Mouse (Mus musculus): Measurements from ENCODE around the gene Etfbkmt. TPM values are rescaled to one million over a fixed set of nuclear protein-coding genes. Genes with fewer than 3 reads are reported as not detected.
"Not testable (repeated sequence)": the region's sequence is repeated elsewhere in the genome, so short reads cannot be mapped to it uniquely, and the experiment has no call there.

The Etfbkmt gene
- polyA plus RNA-seq, 1 experiment from 2014 or later = 7.6 TPM

- Histone ChIP-seq H3K9me3 (replicated peaks) (no peaks in the 10 kb centered on the region), H3K4me3 (replicated peaks) (peak overlapping the region; percentile 86; the same call in 1 of the 2 replicates), H3K36me3 (no peaks in the 10 kb centered on the region), H3K4me2 (peak overlapping the region; percentile 68), H3K27ac (replicated peaks) (peak overlapping the region; percentile 95; the same call in 1 of the 2 replicates), H3K27me3 (replicated peaks) (no peaks in the 10 kb centered on the region), H3K4me1 (peaks cover 28% of the 10 kb centered on the region), H3K9ac (replicated peaks) (no peak overlapping the region)
- no peak for ATAC-seq (ENCODE audit: low FRiP score)
- WGBS = 95% methylated on average over 16 of the region's 16 CpGs
Observed at GRCm38 (mm10) chr6:149189340-149189922, 49.8 kb downstream of the Etfbkmt start.

- not testable (repeated sequence) for H3K4me2 ChIP-seq; ATAC-seq (ENCODE audit: low FRiP score); H3K36me3 ChIP-seq; H3K27me3 ChIP-seq (replicated peaks); H3K4me3 ChIP-seq (replicated peaks); H3K9ac ChIP-seq (replicated peaks); H3K27ac ChIP-seq (replicated peaks); H3K9me3 ChIP-seq (replicated peaks)
- peaks cover 13% of the 10 kb centered on the region for H3K4me1 ChIP-seq
- WGBS = 88% methylated on average over 5 of the region's 5 CpGs
Observed at GRCm38 (mm10) chr6:149191951-149192350, 52.3 kb downstream of the Etfbkmt start.

GRCm38 (mm10) chr6:149193276-149193905 is 53.7 kb downstream of the Etfbkmt start:
- Histone ChIP-seq H3K27me3 (replicated peaks) (no peaks in the 10 kb centered on the region), H3K9ac (replicated peaks) (no peak overlapping the region), H3K9me3 (replicated peaks) (no peaks in the 10 kb centered on the region), H3K4me1 (peaks cover 6% of the 10 kb centered on the region), H3K4me2 (no peak overlapping the region), H3K27ac (replicated peaks) (no peak overlapping the region), H3K36me3 (no peaks in the 10 kb centered on the region), H3K4me3 (replicated peaks) (no peak overlapping the region)
- no peak for ATAC-seq (ENCODE audit: low FRiP score)
- 83% methylated on average over 5 of the region's 5 CpGs for WGBS

GRCm38 (mm10) chr6:149197116-149197515 is 57.5 kb downstream of the Etfbkmt start:
- H3K9ac ChIP-seq (replicated peaks) = no peak overlapping the region
- no peaks in the 10 kb centered on the region for H3K27me3 ChIP-seq (replicated peaks)
- H3K4me1 ChIP-seq = no peaks in the 10 kb centered on the region
- no peak overlapping the region for H3K4me3 ChIP-seq (replicated peaks)
- no peaks in the 10 kb centered on the region for H3K36me3 ChIP-seq
- H3K9me3 ChIP-seq (replicated peaks) = no peaks in the 10 kb centered on the region
- H3K4me2 ChIP-seq = no peak overlapping the region
- WGBS = 85% methylated on average over 3 of the region's 3 CpGs
- ATAC-seq (ENCODE audit: low FRiP score) = no peak
- no peak overlapping the region for H3K27ac ChIP-seq (replicated peaks)

GRCm38 (mm10) chr6:149198572-149198971 is 58.9 kb downstream of the Etfbkmt start:
- Histone ChIP-seq H3K36me3 (no peaks in the 10 kb centered on the region), H3K9me3 (replicated peaks) (no peaks in the 10 kb centered on the region), H3K27ac (replicated peaks) (no peak overlapping the region), H3K27me3 (replicated peaks) (no peaks in the 10 kb centered on the region), H3K4me1 (no peaks in the 10 kb centered on the region), H3K9ac (replicated peaks) (no peak overlapping the region), H3K4me2 (no peak overlapping the region), H3K4me3 (replicated peaks) (no peak overlapping the region)
- ATAC-seq (ENCODE audit: low FRiP score) = no peak

Other genes starting within 250 kb of the Etfbkmt start
- 10.6 and 12.9 TPM in 2 replicates for gene Caprin2, start 243.6 kb upstream of the Etfbkmt start, polyA plus RNA-seq (2015; fragmentation: Nextera tagmentation; extraction: Ambion mirVana)
- 26.7 and 43.3 TPM in 2 replicates for gene Sinhcaf, start 193.4 kb upstream of the Etfbkmt start, polyA plus RNA-seq (2015; fragmentation: Nextera tagmentation; extraction: Ambion mirVana)
- gene Dennd5b, start 38.2 kb upstream of the Etfbkmt start, polyA plus RNA-seq (2015; fragmentation: Nextera tagmentation; extraction: Ambion mirVana) = 12.0 and 13.5 TPM in 2 replicates
- not detected in 2 replicates for gene Gm10203, start 9.7 kb upstream of the Etfbkmt start, polyA plus RNA-seq (2015; fragmentation: Nextera tagmentation; extraction: Ambion mirVana)
- gene Amn1, start 48.9 kb downstream of the Etfbkmt start, polyA plus RNA-seq (2015; fragmentation: Nextera tagmentation; extraction: Ambion mirVana) = 82.0 and 106 TPM in 2 replicates
- 25.5 and 34.4 TPM in 2 replicates for gene Resf1, start 169.6 kb downstream of the Etfbkmt start, polyA plus RNA-seq (2015; fragmentation: Nextera tagmentation; extraction: Ambion mirVana)

Measured in neural tube, embryonic 15.5 days (tissue).